ENCODE assay signal across 24 mouse cellular contexts in the genomic region with DNA sequence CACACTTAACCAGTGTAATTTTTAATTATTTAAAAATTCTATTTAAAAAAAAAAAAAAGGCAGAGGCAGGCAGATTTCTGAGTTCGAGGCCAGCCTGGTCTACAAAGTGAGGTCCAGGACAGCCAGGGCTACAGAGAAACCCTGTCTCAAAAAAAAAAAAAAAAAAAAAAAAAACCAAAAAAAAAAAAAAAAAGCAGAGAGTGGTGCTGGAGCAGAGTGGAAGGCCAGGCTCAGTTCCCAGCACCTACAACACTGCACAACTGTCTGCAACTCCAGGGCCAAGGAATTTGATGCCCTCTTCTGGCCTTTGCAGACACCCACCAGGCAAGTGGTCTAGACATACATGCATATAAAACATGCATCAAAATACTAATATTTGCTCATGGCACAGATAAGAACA. TPM values are rescaled to one million over a fixed set of nuclear protein-coding genes. Genes with fewer than 3 reads are reported as not detected.
"Had no signal": no experiment of that assay in that cellular context is flagged by ENCODE, and none has a peak within 500 bp of the region (broad histone marks: within the 10 kb centered on the region; RNA-seq: fewer than 3 reads in every experiment).

No protein-coding gene starts in this region.

RNA-seq across cellular contexts. Expression of gene Pxt1, which starts 49.4 kb away (rescaled TPM):
- total RNA-seq: common myeloid progenitor, adult 5-6 weeks; forebrain, postnatal 0 days; gastrocnemius, adult 18-20 months; gastrocnemius, adult 2 months; gastrocnemius, adult 8-10 months; gastrocnemius, postnatal 10 days; gastrocnemius, postnatal 14 days; gastrocnemius, postnatal 25 days; gastrocnemius, postnatal 36 days; gastrocnemius, postnatal 4 days; granulocyte monocyte progenitor cell, adult 5-6 weeks; heart, adult 18-20 months had no signal
- polyA plus RNA-seq: cortical plate, adult 2 months; embryonic facial prominence, embryonic 11.5 days; embryonic facial prominence, embryonic 12.5 days; embryonic facial prominence, embryonic 13.5 days; embryonic facial prominence, embryonic 14.5 days; forebrain, embryonic 10.5 days; forebrain, embryonic 12.5 days; forebrain, embryonic 13.5 days; forebrain, embryonic 14.5 days; forebrain, embryonic 15.5 days; forebrain, embryonic 16.5 days; forebrain, postnatal 0 days; frontal cortex, adult 2 months had no signal
